Mouse (Mus musculus): ENCODE data around the gene Mylk. TPM values are rescaled to one million over a fixed set of nuclear protein-coding genes. Genes with fewer than 3 reads are reported as not detected.

Mylk gene
- polyA plus RNA-seq, 1 experiment from 2014 or later, result 5.5 TPM

- no peak for ATAC-seq (ENCODE audit: low FRiP score)
- 75% methylated on average over 11 of the region's 11 CpGs for WGBS
Measured at GRCm38 (mm10) chr16:34899071-34899808, 154.2 kb downstream of the Mylk start.

DNA sequence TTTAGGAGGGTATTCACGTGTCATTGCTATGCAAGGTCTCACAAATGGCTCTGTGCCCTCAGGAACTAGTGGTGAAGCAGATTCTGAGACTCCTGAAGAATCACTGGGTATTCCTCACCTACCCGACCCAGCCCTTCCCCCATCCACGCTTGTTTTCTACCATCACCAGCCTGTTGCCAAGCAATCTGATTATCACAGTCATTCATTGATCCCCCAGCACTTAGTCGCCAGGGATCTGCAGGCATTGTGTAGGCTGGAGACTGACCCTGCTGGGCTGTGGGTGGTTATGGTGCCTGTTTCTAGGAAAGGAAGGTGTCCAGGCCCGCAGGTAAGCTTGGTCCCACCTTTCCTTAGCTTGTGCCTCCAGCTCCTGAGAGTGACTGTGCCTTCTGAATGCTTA, 155.0 kb downstream of the Mylk start:
- Histone ChIP-seq H3K27me3 (no peaks in the 10 kb centered on the region), H3K9me3 (no peaks in the 10 kb centered on the region), H3K27ac (no peak overlapping the region), H3K9ac (no peak overlapping the region), H3K4me1 (peaks cover 19% of the 10 kb centered on the region), H3K4me2 (no peak overlapping the region), H3K36me3 (replicated peaks) (no peaks in the 10 kb centered on the region), H3K4me3 (replicated peaks) (no peak overlapping the region)
- 30% methylated on average over 5 of the region's 5 CpGs for WGBS
- ATAC-seq (ENCODE audit: low FRiP score), result no peak

More at GRCm38 (mm10) chr16:34899071-34899808, 154.2 kb downstream of the Mylk start:
- Histone ChIP-seq H3K4me3 (replicated peaks) (no peak overlapping the region), H3K36me3 (replicated peaks) (no peaks in the 10 kb centered on the region), H3K9ac (no peak overlapping the region), H3K27ac (no peak overlapping the region), H3K9me3 (no peaks in the 10 kb centered on the region), H3K4me2 (no peak overlapping the region), H3K4me1 (peaks cover 19% of the 10 kb centered on the region), H3K27me3 (no peaks in the 10 kb centered on the region)

- Histone ChIP-seq H3K36me3 (replicated peaks) (no peaks in the 10 kb centered on the region), H3K27ac (no peak overlapping the region), H3K9ac (0 out of 2 replicates have a peak overlapping the region, but pooled peaks have one; percentile 25), H3K4me2 (no peak overlapping the region), H3K27me3 (no peaks in the 10 kb centered on the region), H3K9me3 (no peaks in the 10 kb centered on the region), H3K4me3 (replicated peaks) (no peak overlapping the region), H3K4me1 (peaks cover 19% of the 10 kb centered on the region)
- no peak for ATAC-seq (ENCODE audit: low FRiP score)
- WGBS, result 75% methylated on average over 5 of the region's 5 CpGs
Measured at GRCm38 (mm10) chr16:34900471-34900870, 155.5 kb downstream of the Mylk start.

DNA sequence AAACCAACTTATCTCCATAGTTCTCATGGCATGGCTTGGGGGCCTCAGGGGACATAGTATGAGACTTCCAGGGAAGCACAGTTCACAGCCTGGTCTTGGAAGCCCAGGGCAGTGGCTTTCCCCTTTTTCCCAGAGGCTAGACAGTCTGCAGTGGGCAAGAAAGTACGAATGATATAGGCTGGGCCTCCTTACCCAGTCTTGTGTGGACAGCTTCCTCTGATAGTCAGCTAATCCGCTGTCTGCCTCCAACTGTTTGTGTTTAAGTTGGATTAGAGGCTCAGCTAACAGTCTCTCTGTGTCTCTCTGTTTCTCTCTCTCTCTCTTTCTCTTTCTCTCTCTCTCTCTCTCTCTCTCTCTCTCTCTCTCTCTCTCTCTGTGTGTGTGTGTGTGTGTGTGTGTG, 156.0 kb downstream of the Mylk start:
- Histone ChIP-seq H3K9ac (no peak overlapping the region), H3K27ac (no peak overlapping the region), H3K9me3 (no peaks in the 10 kb centered on the region), H3K4me2 (no peak overlapping the region), H3K4me1 (peaks cover 19% of the 10 kb centered on the region), H3K4me3 (replicated peaks) (no peak overlapping the region), H3K36me3 (replicated peaks) (no peaks in the 10 kb centered on the region), H3K27me3 (no peaks in the 10 kb centered on the region)
- no peak for ATAC-seq (ENCODE audit: low FRiP score)
- WGBS, result 49% methylated on average over 2 of the region's 2 CpGs

DNA sequence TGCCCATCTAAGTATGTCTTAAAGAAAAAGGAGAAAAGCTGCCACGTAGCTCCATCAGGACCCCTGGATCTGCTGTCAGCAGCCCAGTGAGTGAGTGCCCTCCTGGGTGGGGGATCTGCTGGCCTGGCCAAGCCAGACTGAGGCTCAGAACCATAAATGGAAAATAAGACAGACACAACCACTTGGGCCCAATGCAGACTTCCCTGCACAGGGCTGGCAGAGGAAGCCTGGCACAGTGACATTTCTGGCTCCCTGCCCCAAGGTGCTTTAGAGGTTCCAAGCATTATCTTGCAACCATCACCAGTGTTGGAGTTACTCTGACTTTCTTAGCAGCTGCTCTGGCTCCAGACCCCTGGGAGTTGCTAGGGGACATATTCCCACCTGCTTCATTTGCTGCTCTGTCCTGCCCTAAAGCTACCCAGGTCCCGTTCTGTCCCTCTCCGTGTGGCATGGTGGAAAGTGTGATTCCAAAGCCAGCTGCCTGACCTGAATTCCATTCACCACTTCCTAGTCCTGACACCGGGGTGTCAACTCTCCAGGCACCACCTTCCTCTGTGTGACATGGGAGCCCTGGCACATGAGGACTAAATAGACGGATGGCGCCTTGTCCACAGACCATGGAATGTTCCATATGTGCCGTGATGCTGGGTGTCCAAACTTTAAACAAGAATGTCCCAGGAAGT, 156.7 kb downstream of the Mylk start:
- H3K36me3 ChIP-seq (replicated peaks), result no peaks in the 10 kb centered on the region
- H3K27ac ChIP-seq, result no peak overlapping the region
- no peaks in the 10 kb centered on the region for H3K27me3 ChIP-seq
- H3K4me2 ChIP-seq, result no peak overlapping the region
- H3K9me3 ChIP-seq, result no peaks in the 10 kb centered on the region
- H3K4me1 ChIP-seq, result peaks cover 19% of the 10 kb centered on the region
- H3K4me3 ChIP-seq (replicated peaks), result no peak overlapping the region
- no peak for ATAC-seq (ENCODE audit: low FRiP score)
- no peak overlapping the region for H3K9ac ChIP-seq
- WGBS, result 80% methylated on average over 7 of the region's 7 CpGs

DNA sequence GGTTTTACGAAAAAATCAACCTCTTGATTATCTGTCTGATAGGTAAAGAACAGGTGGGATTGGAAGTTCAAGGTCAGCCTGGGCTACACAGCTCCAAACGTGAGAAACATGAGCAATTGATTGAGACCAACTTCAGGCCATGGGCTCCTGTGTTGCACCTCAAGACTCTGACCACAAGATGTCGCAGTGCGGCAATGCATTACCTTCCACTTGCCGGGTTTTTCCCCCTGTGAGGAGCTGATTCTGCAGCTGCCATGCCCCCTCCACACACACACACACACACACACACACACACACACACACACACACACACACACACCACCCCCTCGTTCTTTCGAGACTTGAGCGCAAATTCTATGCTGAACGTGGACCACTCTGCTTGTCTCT, 157.3 kb downstream of the Mylk start:
- H3K27ac ChIP-seq, result no peak overlapping the region
- H3K4me2 ChIP-seq, result no peak overlapping the region
- no peaks in the 10 kb centered on the region for H3K36me3 ChIP-seq (replicated peaks)
- H3K27me3 ChIP-seq, result no peaks in the 10 kb centered on the region
- no peaks in the 10 kb centered on the region for H3K9me3 ChIP-seq
- no peak overlapping the region for H3K9ac ChIP-seq
- peaks cover 19% of the 10 kb centered on the region for H3K4me1 ChIP-seq
- no peak for ATAC-seq (ENCODE audit: low FRiP score)
- WGBS, result 17% methylated on average over 9 of the region's 9 CpGs
- no peak overlapping the region for H3K4me3 ChIP-seq (replicated peaks)

GRCm38 (mm10) chr16:34902761-34903160, 157.8 kb downstream of the Mylk start:
- no peaks in the 10 kb centered on the region for H3K27me3 ChIP-seq
- no peak overlapping the region for H3K9ac ChIP-seq
- no peaks in the 10 kb centered on the region for H3K36me3 ChIP-seq (replicated peaks)
- no peaks in the 10 kb centered on the region for H3K9me3 ChIP-seq
- H3K4me1 ChIP-seq, result peaks cover 19% of the 10 kb centered on the region
- no peak overlapping the region for H3K4me3 ChIP-seq (replicated peaks)
- no peak for ATAC-seq (ENCODE audit: low FRiP score)
- 81% methylated on average over 8 of the region's 8 CpGs for WGBS
- H3K4me2 ChIP-seq, result no peak overlapping the region
- no peak overlapping the region for H3K27ac ChIP-seq

- Histone ChIP-seq H3K27ac (no peak overlapping the region), H3K9me3 (no peaks in the 10 kb centered on the region), H3K9ac (no peak overlapping the region), H3K4me1 (peaks cover 10% of the 10 kb centered on the region), H3K36me3 (replicated peaks) (no peaks in the 10 kb centered on the region), H3K4me3 (replicated peaks) (no peak overlapping the region), H3K4me2 (no peak overlapping the region), H3K27me3 (no peaks in the 10 kb centered on the region)
- no peak for ATAC-seq (ENCODE audit: low FRiP score)
- 87% methylated on average over 4 of the region's 4 CpGs for WGBS
Measured at GRCm38 (mm10) chr16:34904876-34905275, 159.9 kb downstream of the Mylk start.

DNA sequence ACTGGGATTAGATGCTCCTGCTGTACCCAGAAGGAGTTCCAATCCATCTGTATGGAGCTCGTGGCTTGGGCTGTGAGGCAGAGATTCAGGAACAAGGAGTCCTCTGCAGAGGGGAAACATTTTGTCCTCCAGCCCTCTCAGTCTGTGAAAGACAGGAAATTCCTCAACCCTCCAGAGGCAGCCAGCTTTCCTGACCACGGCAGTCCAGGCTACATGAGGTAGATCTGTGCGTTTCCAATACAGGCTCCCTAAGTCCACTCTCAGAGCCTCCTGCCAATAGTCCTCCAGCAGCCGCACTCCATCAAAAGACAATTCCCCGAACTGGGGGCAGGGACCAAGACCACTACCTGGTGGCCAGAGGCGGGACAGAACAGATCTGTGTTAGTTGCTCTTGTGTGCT, 164.4 kb downstream of the Mylk start:
- Histone ChIP-seq H3K4me1 (no peaks in the 10 kb centered on the region), H3K9me3 (no peaks in the 10 kb centered on the region), H3K9ac (no peak overlapping the region), H3K4me3 (replicated peaks) (no peak overlapping the region), H3K4me2 (no peak overlapping the region), H3K27me3 (no peaks in the 10 kb centered on the region), H3K36me3 (replicated peaks) (no peaks in the 10 kb centered on the region), H3K27ac (no peak overlapping the region)
- WGBS, result 79% methylated on average over 6 of the region's 6 CpGs
- ATAC-seq (ENCODE audit: low FRiP score), result no peak

GRCm38 (mm10) chr16:34917373-34917900, 172.4 kb downstream of the Mylk start:
- H3K27ac ChIP-seq, result no peak overlapping the region
- H3K4me2 ChIP-seq, result no peak overlapping the region
- no peaks in the 10 kb centered on the region for H3K27me3 ChIP-seq
- no peaks in the 10 kb centered on the region for H3K9me3 ChIP-seq
- H3K4me3 ChIP-seq (replicated peaks), result no peak overlapping the region
- no peak for ATAC-seq (ENCODE audit: low FRiP score)
- WGBS, result 93% methylated on average over 4 of the region's 4 CpGs
- H3K4me1 ChIP-seq, result peaks cover 11% of the 10 kb centered on the region
- no peak overlapping the region for H3K9ac ChIP-seq
- no peaks in the 10 kb centered on the region for H3K36me3 ChIP-seq (replicated peaks)

DNA sequence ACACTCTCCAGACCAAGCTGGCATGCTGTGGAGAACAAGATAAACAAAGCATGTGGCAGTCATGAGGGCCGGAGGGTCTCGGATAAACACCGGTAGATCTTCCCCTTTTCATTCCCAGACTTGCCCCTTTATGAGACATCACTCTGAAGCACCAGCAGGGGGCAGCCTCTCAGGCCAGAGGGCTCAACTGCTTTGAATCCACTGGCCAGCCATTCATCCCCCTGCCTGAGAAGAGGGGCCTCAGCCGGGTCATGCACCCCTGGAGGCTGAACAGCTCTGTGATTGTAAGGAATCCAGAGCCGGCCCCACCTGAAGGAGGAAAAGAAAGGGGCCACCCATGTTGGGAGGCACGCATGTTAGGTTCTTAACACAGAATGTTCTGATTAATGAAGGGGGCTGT, 175.2 kb downstream of the Mylk start:
- no peaks in the 10 kb centered on the region for H3K27me3 ChIP-seq
- H3K4me1 ChIP-seq, result peaks cover 11% of the 10 kb centered on the region
- ATAC-seq (ENCODE audit: low FRiP score), result no peak
- no peak overlapping the region for H3K4me3 ChIP-seq (replicated peaks)
- no peaks in the 10 kb centered on the region for H3K36me3 ChIP-seq (replicated peaks)
- no peaks in the 10 kb centered on the region for H3K9me3 ChIP-seq
- H3K4me2 ChIP-seq, result no peak overlapping the region
- no peak overlapping the region for H3K9ac ChIP-seq
- 17% methylated on average over 6 of the region's 6 CpGs for WGBS
- no peak overlapping the region for H3K27ac ChIP-seq

GRCm38 (mm10) chr16:34920868-34921267, 175.9 kb downstream of the Mylk start:
- no peaks in the 10 kb centered on the region for H3K27me3 ChIP-seq
- H3K9ac ChIP-seq, result no peak overlapping the region
- H3K36me3 ChIP-seq (replicated peaks), result no peaks in the 10 kb centered on the region
- no peak for ATAC-seq (ENCODE audit: low FRiP score)
- no peak overlapping the region for H3K4me3 ChIP-seq (replicated peaks)
- H3K27ac ChIP-seq, result no peak overlapping the region
- peaks cover 11% of the 10 kb centered on the region for H3K4me1 ChIP-seq
- no peaks in the 10 kb centered on the region for H3K9me3 ChIP-seq
- H3K4me2 ChIP-seq, result no peak overlapping the region
- 76% methylated on average over 8 of the region's 8 CpGs for WGBS

DNA sequence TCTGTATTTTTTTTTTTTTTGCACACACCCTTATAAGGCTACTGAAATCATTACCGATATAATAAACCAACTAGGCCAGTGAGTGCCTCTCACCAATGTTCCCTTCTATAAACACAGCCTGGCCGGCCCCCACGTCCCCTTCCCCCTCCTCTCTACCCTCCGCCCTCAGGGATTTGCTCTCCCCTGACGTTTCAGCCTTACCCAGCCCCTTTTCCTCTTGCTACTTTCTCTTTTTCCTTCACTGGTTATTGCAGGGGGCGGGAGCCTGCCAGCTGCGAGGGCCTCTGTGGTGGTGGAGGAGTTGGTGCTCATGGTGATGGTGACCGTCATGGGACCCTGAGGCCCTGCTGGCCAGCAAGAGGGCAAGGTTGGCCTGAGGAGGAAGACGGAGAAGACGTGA, 176.3 kb downstream of the Mylk start:
- Histone ChIP-seq H3K36me3 (replicated peaks) (no peaks in the 10 kb centered on the region), H3K4me3 (replicated peaks) (no peak overlapping the region), H3K27me3 (no peaks in the 10 kb centered on the region), H3K9ac (no peak overlapping the region), H3K4me1 (peaks cover 11% of the 10 kb centered on the region), H3K4me2 (no peak overlapping the region), H3K9me3 (no peaks in the 10 kb centered on the region), H3K27ac (no peak overlapping the region)
- no peak for ATAC-seq (ENCODE audit: low FRiP score)
- WGBS, result 69% methylated on average over 10 of the region's 10 CpGs

Measured in forebrain, embryonic 12.5 days (tissue).